Mouse (Mus musculus) gastrocnemius, postnatal 10 days (tissue): ENCODE measurements at regions not wholly inside any gene's neighbourhood (a gene's known extent, or its start where the extent isn't known, plus 50 kb on each side); places are given as distances from the start of the nearest gene placed in this dataset.

Experiments used
- DNase-seq: peaks from one replicate; pipeline ENCODE4 v3.0.0; 2021; ENCODE audit warnings: mixed read lengths

DNA sequence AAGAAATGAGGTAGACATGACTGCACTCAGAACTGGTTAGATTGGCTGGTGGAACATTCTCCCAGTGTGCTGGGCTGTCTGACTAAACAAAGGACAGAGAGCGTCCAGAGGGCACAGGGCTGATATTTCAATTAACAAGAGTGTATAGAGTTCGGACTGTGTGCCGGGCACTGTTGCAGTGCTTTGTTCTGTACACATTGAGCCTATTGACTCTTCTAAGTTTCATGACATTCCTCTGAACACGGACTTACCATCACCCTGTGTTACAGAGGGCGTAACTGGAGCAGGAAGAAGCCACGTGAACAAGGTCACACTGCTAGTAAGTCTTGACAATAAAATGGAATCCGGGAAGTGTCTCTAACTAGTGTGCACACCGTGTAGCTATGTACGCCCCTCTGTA, 92.1 kb upstream of the Barx2 start:
- DNase-seq: no peak

DNA sequence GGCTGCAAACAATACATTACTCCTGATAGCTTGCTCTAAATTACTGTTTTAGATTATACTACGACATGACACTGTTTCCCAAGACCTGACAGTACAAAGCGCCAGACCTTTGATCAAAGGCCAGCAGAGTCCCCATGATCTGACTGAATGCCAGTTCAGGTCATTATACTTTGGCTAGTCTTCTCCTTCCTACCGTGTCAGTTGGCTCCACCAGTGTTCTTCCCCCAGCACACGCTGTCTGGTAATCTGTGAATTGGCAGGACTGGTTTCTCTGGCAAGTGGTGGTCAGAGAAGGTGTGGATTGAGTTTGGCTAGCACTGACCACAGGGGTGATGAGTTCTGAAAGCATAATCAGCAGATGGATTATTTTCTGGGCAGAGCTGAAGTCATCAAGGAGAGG, 93.1 kb upstream of the Barx2 start:
- DNase-seq: no peak

DNA sequence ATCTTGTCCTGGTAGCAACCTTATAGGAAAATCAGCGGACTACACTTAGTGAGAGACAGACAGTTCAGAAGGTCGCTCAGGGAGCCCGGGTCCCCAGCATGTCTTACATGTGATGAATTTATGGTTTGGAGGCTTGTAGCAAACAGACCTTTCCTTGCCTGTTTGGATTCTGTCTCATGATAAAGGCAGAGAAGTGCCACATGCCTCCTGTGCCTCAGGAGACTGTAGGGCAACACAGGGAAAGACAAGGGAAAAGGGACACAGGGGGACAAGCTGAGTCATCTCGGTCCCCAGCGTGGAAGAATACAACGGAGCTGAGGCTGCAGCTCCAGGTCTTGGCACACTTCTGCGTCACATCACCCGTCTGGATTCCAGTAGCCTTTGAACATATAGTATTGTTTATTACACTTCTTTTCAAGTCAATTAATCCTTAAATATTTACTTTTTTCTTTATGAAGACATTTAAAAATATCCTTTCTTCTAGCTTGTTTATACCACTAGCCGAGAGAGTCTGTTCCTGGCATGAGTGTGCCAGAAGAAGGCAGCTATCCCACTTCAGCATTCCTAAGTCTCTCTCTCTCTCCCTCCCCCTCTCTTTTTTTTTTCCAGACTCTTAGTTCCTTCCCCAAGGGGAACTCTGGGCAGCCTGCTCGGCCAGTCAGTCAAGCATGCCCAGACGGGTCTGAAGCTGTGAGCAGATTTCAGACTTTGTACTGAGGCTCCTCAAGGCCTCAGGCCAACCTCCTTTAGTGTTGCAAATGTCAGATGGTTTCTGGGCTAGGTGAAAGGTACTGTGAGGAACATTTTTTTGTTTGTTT, 97.9 kb upstream of the Barx2 start:
- DNase-seq: no peak

DNA sequence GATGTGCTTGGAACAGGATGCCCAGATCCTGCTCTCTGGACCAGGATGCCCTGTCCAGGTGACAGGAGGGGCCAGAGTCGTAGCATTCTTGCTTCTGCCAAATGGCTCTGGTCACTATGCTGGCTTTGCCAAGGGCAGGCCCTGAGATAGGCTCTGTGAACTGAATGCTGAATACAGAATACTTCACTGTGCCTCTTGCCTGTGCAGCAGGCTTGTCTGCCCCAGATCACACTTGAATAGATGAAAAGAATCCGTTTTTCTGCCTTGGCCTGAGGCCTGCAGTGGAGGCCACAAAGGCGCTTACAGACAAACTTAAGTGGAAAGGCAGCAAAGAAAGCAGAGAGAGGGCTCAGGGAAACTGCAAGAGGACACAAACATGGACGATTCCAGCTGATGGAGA, 99.7 kb upstream of the Arhgap32 start:
- DNase-seq: no peak

DNA sequence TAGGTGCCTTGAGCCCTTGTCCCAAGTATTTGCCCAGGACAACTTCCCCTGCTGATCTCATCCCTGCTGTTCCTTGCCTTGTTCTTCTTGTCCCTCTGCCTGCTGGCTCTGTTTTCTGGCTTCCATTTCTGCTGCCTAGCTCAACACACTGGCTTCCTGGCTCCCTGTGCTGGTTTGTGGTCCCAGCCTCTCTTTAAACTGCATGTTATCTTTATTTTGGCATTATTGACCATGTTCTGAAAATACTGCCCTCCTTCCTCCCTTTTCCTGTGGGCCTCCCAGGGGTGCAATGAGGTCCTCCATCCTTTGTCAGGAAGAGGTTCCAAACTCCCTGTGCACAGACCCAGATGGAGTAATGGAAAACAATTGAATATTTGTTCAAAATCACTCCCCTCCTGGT, 97.9 kb upstream of the Arhgap32 start:
- DNase-seq: peak; percentile 43

DNA sequence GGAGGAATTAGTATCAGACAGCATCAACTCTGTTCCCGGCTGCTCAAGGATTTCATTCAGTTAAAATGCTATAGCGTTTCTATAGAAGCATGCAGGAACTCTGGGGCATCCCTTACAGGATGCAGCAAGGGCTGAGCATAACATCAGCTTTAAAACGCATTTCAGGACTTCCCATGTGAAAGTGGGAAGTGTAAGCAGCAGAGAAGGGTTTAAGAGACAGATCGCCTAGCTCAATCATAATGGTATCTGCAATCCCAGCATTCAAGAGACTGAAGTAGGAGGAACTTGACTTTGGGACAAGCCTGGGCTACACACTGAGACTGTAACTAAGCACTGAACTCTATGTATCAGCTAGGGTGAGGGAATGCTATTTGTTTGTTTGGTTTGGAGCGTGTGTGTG, 96.2 kb upstream of the Arhgap32 start:
- no peak for DNase-seq

DNA sequence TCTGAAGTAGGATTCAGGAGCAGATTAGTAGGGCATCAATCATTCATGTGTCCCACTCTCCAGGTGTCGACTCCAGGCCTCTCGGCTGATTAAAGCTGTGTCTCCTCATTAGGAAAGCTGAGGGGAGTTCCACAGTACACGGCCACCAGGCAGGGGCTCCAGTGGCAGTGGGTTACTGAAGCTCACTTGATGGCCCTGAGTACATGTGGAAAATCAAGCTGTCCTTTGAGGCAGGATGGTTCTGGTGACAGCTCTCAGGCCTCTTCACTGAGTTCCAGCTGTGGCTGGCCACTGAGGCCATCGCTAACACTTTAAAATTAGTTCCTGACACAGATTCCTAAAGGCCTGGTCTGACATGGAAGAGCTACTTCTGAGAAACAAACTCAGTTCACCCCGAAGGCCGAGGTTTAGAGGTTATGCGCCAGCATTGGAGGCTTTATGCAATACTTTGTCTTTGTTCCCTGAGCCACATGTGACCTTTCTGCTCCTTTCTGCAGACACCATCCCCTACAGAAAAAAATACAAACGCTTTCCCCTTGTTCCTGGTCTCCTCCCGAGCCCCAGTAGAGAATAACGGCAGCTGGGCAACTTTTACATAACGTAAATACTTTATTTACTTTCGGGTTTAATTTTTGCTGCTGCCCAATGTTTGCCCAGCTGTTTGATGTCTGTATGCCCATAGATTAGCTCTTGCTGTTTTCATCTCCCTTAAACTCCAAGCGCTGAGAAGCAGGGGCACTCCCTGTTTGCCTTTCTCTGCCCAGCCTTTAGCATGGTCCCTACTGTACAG, 94.8 kb upstream of the Arhgap32 start:
- no peak for DNase-seq

DNA sequence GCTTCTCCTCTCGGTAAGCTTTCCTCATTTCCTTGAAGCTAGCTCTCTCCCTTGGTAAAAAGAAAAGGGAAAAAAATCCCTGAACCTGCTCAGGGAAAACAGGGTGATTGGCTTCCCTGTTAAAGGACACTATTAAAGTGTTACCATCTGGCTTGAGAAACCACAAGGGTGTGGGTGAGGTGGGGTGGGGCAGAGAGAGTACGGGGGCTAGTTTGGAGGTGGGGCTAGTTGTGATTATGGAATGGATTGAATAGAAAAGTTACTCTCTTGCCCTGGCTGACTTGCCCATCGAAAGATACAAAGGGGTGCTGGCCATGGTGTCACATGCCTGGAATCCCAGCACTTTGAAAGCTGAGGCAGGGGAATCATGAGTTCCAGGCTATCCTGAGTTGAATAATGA, 94.2 kb upstream of the Arhgap32 start:
- no peak for DNase-seq

DNA sequence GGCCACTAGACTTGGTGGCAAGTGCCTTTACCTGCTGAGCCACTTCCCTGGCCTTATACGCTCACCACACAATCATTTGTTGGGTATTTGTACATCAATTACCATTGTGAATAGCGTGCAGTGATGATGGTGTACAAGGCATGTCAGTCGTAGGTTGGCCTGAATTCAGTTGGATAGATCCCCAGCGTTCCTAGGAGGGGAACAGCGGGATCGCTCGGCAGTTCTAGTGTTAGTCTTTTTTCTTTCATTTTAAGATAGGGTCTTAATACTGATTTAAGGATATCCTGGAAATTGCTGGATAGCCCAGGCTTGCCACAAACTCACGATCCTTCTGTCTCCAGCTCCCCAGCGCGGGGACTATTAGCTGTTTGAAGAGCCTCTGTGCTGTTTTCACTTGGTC, 92.9 kb upstream of the Arhgap32 start:
- no peak for DNase-seq

DNA sequence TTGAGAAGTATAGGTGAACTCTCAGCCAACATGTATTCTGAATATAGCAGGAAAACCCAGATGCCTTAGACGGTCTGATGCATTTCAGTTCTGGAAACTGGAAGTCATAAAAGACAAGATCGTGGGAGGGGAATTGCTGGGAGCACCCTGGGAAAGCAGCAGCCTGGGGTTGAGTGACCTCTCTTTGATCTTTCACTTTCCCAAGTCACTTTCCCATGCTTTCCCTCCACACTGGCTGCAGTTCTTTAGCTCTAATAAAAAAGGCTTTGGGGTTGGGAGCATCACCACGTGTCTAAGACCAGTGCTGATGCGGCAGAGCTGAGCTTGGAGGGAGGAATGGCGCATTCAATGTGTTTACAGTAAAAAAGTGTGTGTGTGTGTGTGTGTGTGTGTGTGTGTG, 91.2 kb upstream of the Arhgap32 start:
- DNase-seq: no peak

DNA sequence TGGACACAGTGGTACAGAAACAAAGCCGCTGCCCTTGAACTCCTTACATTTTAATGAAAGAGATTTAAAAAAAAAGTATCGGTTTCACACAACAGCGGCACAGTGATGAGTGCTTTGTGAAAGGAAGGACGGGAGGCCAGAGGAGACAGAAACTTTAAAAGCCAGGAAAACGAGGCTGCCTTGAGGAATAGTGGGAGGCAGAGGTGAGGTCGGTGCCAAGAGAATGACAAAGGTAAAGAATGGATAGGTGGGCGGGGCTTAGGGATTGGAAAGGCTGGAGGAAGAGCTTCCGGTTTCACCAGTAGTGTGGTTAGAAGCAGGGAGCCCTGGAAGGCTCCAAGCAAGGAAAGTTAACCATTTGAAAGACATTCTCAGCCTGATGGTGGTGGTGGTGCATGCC, 88.0 kb upstream of the Arhgap32 start:
- DNase-seq: no peak

DNA sequence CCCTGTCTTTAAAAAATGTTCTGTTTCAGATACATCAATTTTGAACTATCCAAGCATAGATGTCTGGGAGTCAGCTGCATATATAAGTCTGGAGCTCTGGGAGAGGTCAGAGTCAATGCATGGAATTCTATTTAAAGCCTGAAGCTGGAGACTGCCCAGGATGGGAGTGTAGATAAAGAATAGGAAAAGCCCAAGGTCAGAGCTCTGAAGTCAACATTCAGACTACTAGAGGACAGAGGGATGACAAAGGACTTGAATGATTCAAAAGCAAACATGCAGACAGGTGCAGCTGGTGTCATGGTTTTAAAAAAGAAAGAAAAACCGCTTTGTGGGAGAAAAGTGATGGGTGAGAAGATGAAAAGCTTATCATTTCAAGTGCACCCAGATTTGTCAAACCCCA, 86.9 kb upstream of the Arhgap32 start:
- no peak for DNase-seq

DNA sequence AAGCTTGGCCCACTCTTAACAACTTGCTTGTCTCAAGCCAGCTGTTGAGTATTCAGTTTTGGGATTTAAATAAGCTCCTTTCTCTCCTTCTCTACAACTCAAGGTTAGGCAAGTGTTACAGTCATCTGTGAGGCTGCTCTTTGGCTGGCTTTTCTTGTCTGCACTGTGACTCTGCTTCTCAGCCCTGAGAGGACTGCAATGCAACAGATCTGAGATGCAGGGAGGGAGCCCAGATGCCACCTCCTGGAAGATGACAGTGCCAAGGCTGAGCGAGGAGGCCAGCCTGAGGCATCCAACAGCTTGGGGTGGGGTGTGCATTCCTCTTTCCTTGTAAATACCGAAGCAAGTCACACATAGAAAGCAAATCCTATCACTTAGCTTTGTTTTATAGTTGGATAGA, 86.2 kb upstream of the Arhgap32 start:
- DNase-seq: no peak

DNA sequence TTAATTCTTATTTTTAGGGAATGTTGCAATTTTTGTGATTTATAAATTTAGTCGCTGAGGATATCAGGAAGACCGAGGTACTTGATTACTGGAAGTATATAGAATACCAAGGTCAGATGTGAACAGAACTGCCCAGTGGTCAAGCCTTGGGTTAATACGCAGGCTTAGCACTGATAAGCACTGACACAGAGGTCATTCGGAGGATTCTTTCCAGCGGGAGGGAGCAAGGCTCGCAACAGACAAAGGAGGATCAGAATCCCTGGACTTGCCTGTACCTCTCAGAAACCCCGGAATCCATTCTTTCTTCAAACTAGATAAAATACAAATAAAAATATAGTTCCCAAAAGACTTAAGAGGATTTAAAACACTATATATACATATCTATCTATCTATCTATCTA, 85.7 kb upstream of the Arhgap32 start:
- DNase-seq: no peak

DNA sequence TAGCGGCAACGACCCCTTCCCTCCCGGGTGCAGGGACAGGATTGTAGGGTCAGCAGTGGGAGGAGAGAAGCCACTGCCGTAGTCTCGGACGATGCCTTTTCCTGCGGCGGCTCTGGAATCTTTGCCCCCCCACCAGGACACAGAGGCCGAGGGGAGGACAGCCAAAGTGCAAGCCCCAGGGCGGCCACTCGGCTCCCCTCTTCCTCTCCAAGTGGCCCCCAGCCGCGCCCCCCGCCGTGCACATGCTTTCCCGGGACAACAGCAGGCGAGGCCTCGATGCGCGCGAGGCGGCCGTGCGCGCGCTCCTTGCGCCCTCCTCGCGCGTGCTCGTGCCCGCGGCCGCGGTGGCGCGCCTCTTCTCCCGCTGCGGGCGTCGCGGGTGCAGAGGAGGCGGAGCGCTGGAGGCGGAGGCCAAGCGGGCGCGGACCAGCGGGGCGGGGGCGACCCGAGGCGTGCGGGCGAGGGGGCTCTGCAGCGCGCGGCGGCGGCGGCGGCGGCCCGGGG, 83.9 kb upstream of the Arhgap32 start:
- peak; percentile 86 for DNase-seq

DNA sequence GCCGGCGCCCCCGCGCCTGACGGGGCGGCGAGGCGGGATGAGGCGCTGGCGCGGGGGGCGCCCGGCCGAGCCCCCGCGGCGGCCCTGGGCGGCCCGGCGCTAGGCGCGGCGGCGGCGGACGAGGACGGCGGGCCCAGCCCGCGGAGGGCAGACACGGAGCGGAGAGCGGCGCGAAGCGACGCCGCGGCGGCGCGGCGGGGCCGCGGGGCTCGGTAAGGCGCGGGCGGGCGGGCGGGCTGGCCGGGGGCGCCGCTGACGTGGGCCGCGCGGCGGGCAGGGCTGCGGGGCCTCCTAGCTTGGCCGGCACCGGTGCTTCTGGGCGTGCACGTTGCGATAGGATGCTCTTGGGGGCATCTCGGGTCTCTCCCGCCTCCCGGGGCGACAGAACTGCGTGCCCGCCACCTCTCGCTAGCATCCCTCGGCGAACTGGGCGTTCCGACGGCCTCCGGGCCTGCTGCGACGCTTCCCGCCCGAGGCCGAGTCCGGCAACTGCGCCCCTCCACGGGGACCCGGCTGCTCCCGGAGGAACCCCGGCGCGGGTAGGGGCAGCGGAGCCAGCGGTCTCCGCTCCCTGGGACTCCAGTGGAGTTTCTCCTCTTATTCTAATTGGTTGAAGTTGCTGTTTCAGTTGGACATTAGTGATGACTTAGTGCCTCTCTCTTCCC, 83.3 kb upstream of the Arhgap32 start:
- DNase-seq: peak; percentile 53

DNA sequence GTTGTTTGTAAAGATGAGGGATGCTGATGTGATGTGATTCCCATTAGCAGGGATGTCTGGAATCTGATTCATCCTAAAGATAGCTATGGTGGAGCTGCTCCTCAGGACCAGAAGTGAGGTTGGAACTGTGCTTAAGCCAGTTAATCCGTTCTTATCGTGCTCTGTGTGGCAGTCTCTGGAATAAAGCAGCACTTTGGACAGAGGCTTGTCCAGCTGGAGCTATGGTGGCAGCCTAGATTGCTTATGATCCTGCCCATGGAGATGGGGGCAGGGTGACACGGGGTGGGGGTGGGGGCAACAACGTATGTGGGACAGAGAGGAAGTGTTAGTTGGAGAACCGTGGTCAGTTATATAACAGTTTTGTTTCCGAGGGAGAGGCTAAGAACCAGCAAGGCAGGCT, 82.0 kb upstream of the Arhgap32 start:
- DNase-seq: no peak

DNA sequence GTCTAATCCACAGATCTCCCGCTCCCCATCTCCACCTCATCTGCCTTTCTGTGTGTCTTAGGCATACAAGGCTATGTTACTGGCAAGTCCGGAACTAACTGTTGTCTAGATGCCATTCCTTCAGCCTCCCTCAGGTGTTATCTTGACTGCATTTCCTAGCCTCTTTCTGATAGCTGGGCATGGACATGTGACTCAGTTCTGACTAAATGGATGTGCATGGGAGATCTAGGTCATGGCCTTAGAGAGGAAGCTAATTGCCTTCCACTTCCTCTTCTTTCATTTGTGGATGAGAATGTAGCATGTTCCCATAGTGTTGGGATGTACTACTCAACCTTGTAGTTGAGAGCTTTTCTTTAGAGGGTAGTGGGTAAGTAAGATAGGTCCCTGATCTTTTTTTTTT, 75.9 kb upstream of the Arhgap32 start:
- no peak for DNase-seq

DNA sequence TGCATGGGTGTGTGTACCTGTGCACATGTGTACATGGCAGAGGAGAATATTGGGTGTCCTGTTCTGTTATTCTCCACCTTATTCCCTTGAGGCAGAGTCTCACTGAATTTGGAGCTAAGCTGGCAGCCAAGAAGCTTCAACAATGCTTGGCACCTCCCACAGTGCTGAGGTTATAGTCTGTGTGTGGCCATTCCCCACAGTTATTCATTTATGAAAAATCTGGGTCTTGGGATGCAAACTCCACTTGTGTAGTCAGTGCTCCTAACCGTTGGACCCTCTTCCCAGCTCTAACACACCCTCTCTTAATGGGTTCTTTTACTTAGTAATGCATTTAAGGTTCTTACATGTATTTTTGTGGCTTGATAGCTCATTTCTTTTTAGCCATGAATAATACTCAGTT, 72.6 kb upstream of the Arhgap32 start:
- no peak for DNase-seq

DNA sequence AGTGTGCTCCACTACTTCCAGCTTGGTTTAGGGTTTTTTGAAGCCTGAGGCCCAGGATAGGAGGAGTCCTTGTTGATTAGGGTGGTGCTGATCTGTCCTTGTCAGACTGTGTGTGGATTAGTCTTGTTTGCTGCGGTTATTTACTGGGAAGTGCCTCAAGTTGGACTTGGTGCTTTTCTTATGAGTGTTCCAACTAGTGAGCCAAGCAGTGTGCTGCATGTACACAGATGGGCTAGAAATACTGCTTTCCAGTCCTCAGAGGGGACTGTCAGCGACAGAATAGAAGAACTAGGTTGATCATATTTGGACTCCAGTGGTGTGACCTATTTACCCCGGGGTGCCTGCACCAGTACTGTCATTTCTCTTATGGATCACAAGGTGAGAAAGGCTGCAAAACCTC, 69.1 kb upstream of the Arhgap32 start:
- DNase-seq: no peak

DNA sequence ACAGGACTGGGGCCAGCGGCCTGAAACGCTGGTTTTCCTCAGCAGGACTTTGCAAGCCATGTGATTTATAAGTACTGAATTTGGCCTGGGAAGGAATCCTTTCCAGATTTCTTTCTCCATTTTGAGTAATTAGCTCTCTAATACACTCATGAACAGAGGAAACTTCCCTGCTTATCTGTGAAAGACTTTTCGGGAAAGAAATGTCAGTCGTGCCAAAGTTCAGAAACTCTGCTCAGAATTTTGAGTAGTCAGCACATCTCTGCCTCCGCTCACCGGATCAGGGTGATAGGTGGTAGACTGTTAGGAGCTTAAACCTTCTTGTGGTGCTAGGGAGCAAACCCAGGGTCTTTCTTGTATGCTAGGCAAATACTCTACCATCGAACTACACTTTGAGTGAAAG, 67.0 kb upstream of the Arhgap32 start:
- no peak for DNase-seq

DNA sequence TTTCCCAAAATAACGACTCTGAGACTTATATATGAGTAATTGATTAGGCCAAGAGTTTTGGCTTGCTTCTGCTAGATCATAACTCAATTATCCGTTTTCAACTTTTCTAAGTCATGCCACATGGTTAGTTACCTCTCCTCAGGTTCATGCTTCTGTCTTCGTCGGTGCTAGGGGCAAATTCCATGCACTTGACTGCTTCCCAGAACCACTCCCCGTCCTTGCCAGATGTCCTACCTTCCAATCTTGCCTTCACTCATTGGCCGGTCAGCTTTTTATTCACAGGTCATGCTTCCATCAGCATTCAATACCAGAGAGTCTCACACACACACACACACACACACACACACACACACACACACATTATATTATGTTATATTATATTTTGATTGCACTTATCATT, 66.4 kb upstream of the Arhgap32 start:
- no peak for DNase-seq
